Mouse (Mus musculus) heart, embryonic 10.5 days (tissue): ENCODE measurements around the gene Itga5. TPM values are rescaled to one million over a fixed set of nuclear protein-coding genes. Genes with fewer than 3 reads are reported as not detected.

Source experiments
- DNase-seq: peaks from one replicate; pipeline ENCODE4 v3.0.0-alpha.2; 2017; ENCODE audit warnings: low spot score
- H3K27ac ChIP-seq: fragments of 300-500 bp; sonication (generic); 2 replicates; pipeline ENCODE4 v1.5.1; 2016; ENCODE audit warnings: mild to moderate bottlenecking
- H3K27me3 ChIP-seq: fragments of 300-500 bp; sonication (generic); 2 replicates; pipeline ENCODE4 v1.6.1; 2016; ENCODE audit warnings: mild to moderate bottlenecking; ENCODE audit not compliant: poor library complexity, insufficient read depth, severe bottlenecking
- H3K36me3 ChIP-seq: fragments of 300-500 bp; sonication (generic); 2 replicates; pipeline ENCODE4 v1.6.1; 2016; ENCODE audit warnings: mild to moderate bottlenecking, moderate library complexity
- H3K4me1 ChIP-seq: fragments of 300-500 bp; sonication (generic); 2 replicates; pipeline ENCODE4 v1.6.1; 2016; ENCODE audit warnings: mild to moderate bottlenecking
- H3K4me3 ChIP-seq: fragments of 300-500 bp; sonication (generic); 2 replicates; pipeline ENCODE4 v1.5.1; 2016; ENCODE audit warnings: mild to moderate bottlenecking, moderate library complexity
- H3K9me3 ChIP-seq: fragments of 300-500 bp; sonication (generic); 2 replicates; pipeline ENCODE4 v1.6.1; 2016; ENCODE audit warnings: mild to moderate bottlenecking, moderate library complexity
- WGBS: fragments of 180-500 bp; shearing (Covaris S2); methylation state at CpG from one replicate; pipeline ENCODE4 v1.1.7; 2016; 5-methylcytosine and 5-hydroxymethylcytosine counted together
- microRNA-seq: library from miRNA; unstranded; fragments of <30 nt; microRNA quantifications from one replicate; pipeline ENCODE4, GENCODE M21; 2017
- polyA plus RNA-seq: library from polyadenylated mRNA; unstranded; fragments of >200 nt; fragmentation: Nextera tagmentation; extraction: Ambion mirVana; gene quantifications from 2 replicates; pipeline ENCODE4 v1.2.1, GENCODE M21; 2016

The Itga5 gene
- polyA plus RNA-seq, 1 experiment from 2014 or later: 60.6 TPM

GRCm38 (mm10) chr15:103301046-103301445 is 65.5 kb downstream of the Itga5 start:
- peaks cover 33% of the 10 kb centered on the region for H3K36me3 ChIP-seq
- no peaks in the 10 kb centered on the region for H3K27me3 ChIP-seq
- no peaks in the 10 kb centered on the region for H3K9me3 ChIP-seq
- peak overlapping the region; percentile 93 for H3K27ac ChIP-seq
- H3K4me1 ChIP-seq: peaks cover 69% of the 10 kb centered on the region
- WGBS: 32% methylated on average over 2 of the region's 2 CpGs
- no peak overlapping the region for H3K4me3 ChIP-seq
- DNase-seq: no peak

GRCm38 (mm10) chr15:103300560-103300959 is 66.0 kb downstream of the Itga5 start:
- no peak for DNase-seq
- Histone ChIP-seq H3K36me3 (peaks cover 35% of the 10 kb centered on the region), H3K4me3 (peak overlapping the region; percentile 40; the same call in 1 of the 2 replicates), H3K4me1 (peaks cover 69% of the 10 kb centered on the region), H3K27ac (peak overlapping the region; percentile 93), H3K9me3 (no peaks in the 10 kb centered on the region), H3K27me3 (no peaks in the 10 kb centered on the region)
- 14% methylated on average over 2 of the region's 2 CpGs for WGBS

- H3K9me3 ChIP-seq: no peaks in the 10 kb centered on the region
- peak overlapping the region; percentile 40 for H3K4me3 ChIP-seq
- H3K4me1 ChIP-seq: peaks cover 69% of the 10 kb centered on the region
- peak overlapping the region; percentile 93 for H3K27ac ChIP-seq
- H3K27me3 ChIP-seq: no peaks in the 10 kb centered on the region
- peaks cover 35% of the 10 kb centered on the region for H3K36me3 ChIP-seq
- no peak for DNase-seq
- 10% methylated on average over 18 of the region's 18 CpGs for WGBS
Measured at GRCm38 (mm10) chr15:103300067-103300471, 66.5 kb downstream of the Itga5 start.

GRCm38 (mm10) chr15:103299644-103300043 is 66.9 kb downstream of the Itga5 start:
- Histone ChIP-seq H3K4me1 (peaks cover 68% of the 10 kb centered on the region), H3K9me3 (no peaks in the 10 kb centered on the region), H3K27me3 (no peaks in the 10 kb centered on the region), H3K4me3 (peak overlapping the region; percentile 40), H3K36me3 (peaks cover 37% of the 10 kb centered on the region), H3K27ac (peak overlapping the region; percentile 93)
- 50% methylated on average over 8 of the region's 8 CpGs for WGBS
- DNase-seq: no peak

GRCm38 (mm10) chr15:103298861-103299616 is 67.5 kb downstream of the Itga5 start:
- no peak for DNase-seq
- Histone ChIP-seq H3K36me3 (peaks cover 39% of the 10 kb centered on the region), H3K27me3 (no peaks in the 10 kb centered on the region), H3K4me3 (no peak overlapping the region), H3K9me3 (no peaks in the 10 kb centered on the region), H3K27ac (0 out of 2 replicates have a peak overlapping the region, but pooled peaks have one; percentile 12), H3K4me1 (peaks cover 62% of the 10 kb centered on the region)
- WGBS: 65% methylated on average over 5 of the region's 5 CpGs

GRCm38 (mm10) chr15:103298026-103298425 is 68.5 kb downstream of the Itga5 start:
- H3K9me3 ChIP-seq: no peaks in the 10 kb centered on the region
- no peaks in the 10 kb centered on the region for H3K27me3 ChIP-seq
- no peak for DNase-seq
- H3K4me1 ChIP-seq: peaks cover 52% of the 10 kb centered on the region
- no peak overlapping the region for H3K4me3 ChIP-seq
- no peak overlapping the region for H3K27ac ChIP-seq
- H3K36me3 ChIP-seq: peaks cover 47% of the 10 kb centered on the region
- 80% methylated on average over 3 of the region's 3 CpGs for WGBS

- Histone ChIP-seq H3K4me1 (peaks cover 45% of the 10 kb centered on the region), H3K27ac (no peak overlapping the region), H3K9me3 (no peaks in the 10 kb centered on the region), H3K4me3 (no peak overlapping the region), H3K36me3 (peaks cover 55% of the 10 kb centered on the region), H3K27me3 (no peaks in the 10 kb centered on the region)
- WGBS: 80% methylated on average over 6 of the region's 6 CpGs
- no peak for DNase-seq
Measured at GRCm38 (mm10) chr15:103297313-103297712, 69.2 kb downstream of the Itga5 start.

GRCm38 (mm10) chr15:103295851-103296250 is 70.7 kb downstream of the Itga5 start:
- H3K4me1 ChIP-seq: peaks cover 30% of the 10 kb centered on the region
- no peak overlapping the region for H3K4me3 ChIP-seq
- WGBS: 24% methylated on average over 5 of the region's 5 CpGs
- DNase-seq: no peak
- no peaks in the 10 kb centered on the region for H3K9me3 ChIP-seq
- H3K27ac ChIP-seq: peak overlapping the region; percentile 67
- no peaks in the 10 kb centered on the region for H3K27me3 ChIP-seq
- H3K36me3 ChIP-seq: peaks cover 69% of the 10 kb centered on the region

- no peak for DNase-seq
- no peaks in the 10 kb centered on the region for H3K9me3 ChIP-seq
- H3K36me3 ChIP-seq: peaks cover 81% of the 10 kb centered on the region
- H3K27me3 ChIP-seq: no peaks in the 10 kb centered on the region
- peaks cover 20% of the 10 kb centered on the region for H3K4me1 ChIP-seq
- no peak overlapping the region for H3K27ac ChIP-seq
- 95% methylated on average over 2 of the region's 2 CpGs for WGBS
- no peak overlapping the region for H3K4me3 ChIP-seq
Measured at GRCm38 (mm10) chr15:103294649-103295048, 71.9 kb downstream of the Itga5 start.

Small RNA genes within 50 kb of the gene (microRNA-seq; reads per million reads assigned to microRNA genes)
- 1.3 reads per million for gene Mir6963

Other genes starting within 250 kb of the Itga5 start
- gene Smug1, start 199.7 kb downstream of the Itga5 start, polyA plus RNA-seq: 16.2 and 19.5 TPM in 2 replicates
- gene Cbx5, start 126.9 kb downstream of the Itga5 start, polyA plus RNA-seq: 152 and 154 TPM in 2 replicates
- gene Hnrnpa1, start 126.3 kb downstream of the Itga5 start, polyA plus RNA-seq: 682 and 901 TPM in 2 replicates
- 15.2 and 19.4 TPM in 2 replicates for gene Nfe2, start 108.4 kb downstream of the Itga5 start, polyA plus RNA-seq
- 220 and 264 TPM in 2 replicates for gene Copz1, start 94.0 kb downstream of the Itga5 start, polyA plus RNA-seq
- gene Gpr84, start 56.2 kb downstream of the Itga5 start, polyA plus RNA-seq: 0.35 TPM in 1 of 2 replicates, not detected in the other
- gene Zfp385a, start 26.7 kb downstream of the Itga5 start, polyA plus RNA-seq: 8.9 and 15.8 TPM in 2 replicates
- gene Gtsf1, start 63.7 kb upstream of the Itga5 start, polyA plus RNA-seq: 3.9 and 21.8 TPM in 2 replicates
- not detected in 2 replicates for gene Gtsf2, start 81.7 kb upstream of the Itga5 start, polyA plus RNA-seq
- gene Nckap1l, start 87.0 kb upstream of the Itga5 start, polyA plus RNA-seq: 1.00 and 2.2 TPM in 2 replicates
- 3.8 and 4.4 TPM in 2 replicates for gene Pde1b, start 136.3 kb upstream of the Itga5 start, polyA plus RNA-seq
- 57.4 and 77.3 TPM in 2 replicates for gene Ppp1r1a, start 171.2 kb upstream of the Itga5 start, polyA plus RNA-seq
- not detected in 2 replicates for gene Glycam1, start 198.3 kb upstream of the Itga5 start, polyA plus RNA-seq